Mouse (Mus musculus): ENCODE measurements around the gene Notch2.
A peak's percentile ranks its signal among the peaks of the same experiment; 100 is the strongest.

The Notch2 gene

GRCm38 (mm10) chr3:98157073-98157472, 143.7 kb downstream of the Notch2 start:
- no peak for DNase-seq (ENCODE audit: low spot score)

GRCm38 (mm10) chr3:98157585-98157984, 144.3 kb downstream of the Notch2 start:
- no peak for DNase-seq (ENCODE audit: low spot score)

- no peak for DNase-seq (ENCODE audit: low spot score)
Measured at GRCm38 (mm10) chr3:98158646-98159045, 145.3 kb downstream of the Notch2 start.

- DNase-seq (ENCODE audit: low spot score) = no peak
Measured at GRCm38 (mm10) chr3:98159289-98159688, 146.0 kb downstream of the Notch2 start.

- DNase-seq (ENCODE audit: low spot score) = no peak
Measured at GRCm38 (mm10) chr3:98160330-98160729, 147.0 kb downstream of the Notch2 start, which contains the start of gene Adam30. TSS of gene Adam30 (plus strand) at chr3:98160630.

- peak; percentile 17 for DNase-seq (ENCODE audit: low spot score)
Measured at GRCm38 (mm10) chr3:98178340-98178739, 165.0 kb downstream of the Notch2 start.

GRCm38 (mm10) chr3:98180805-98181204, 167.5 kb downstream of the Notch2 start:
- DNase-seq (ENCODE audit: low spot score) = peak; percentile 14

- no peak for DNase-seq (ENCODE audit: low spot score)
Measured at GRCm38 (mm10) chr3:98185163-98185714, 171.9 kb downstream of the Notch2 start.

GRCm38 (mm10) chr3:98187777-98188176, 174.4 kb downstream of the Notch2 start:
- no peak for DNase-seq (ENCODE audit: low spot score)

GRCm38 (mm10) chr3:98197711-98198532, 184.6 kb downstream of the Notch2 start:
- no peak for DNase-seq (ENCODE audit: low spot score)

GRCm38 (mm10) chr3:98199747-98200146, 186.4 kb downstream of the Notch2 start:
- DNase-seq (ENCODE audit: low spot score) = no peak

Measured in ovary, adult 18-20 months (tissue).